Mouse (Mus musculus) CH12.LX (cell line): ENCODE results near the gene Ptov1. TPM values are rescaled to one million over a fixed set of nuclear protein-coding genes. Genes with fewer than 3 reads are reported as not detected.
A peak's percentile ranks its signal among the peaks of the same experiment; 100 is the strongest.

Experiments used
- DNase-seq: peaks from one replicate; pipeline ENCODE4 v3.0.0-alpha.2; 2013; ENCODE audit errors: extremely low read depth
- H3K27ac ChIP-seq: 2 replicates; pipeline ENCODE4 v1.5.1; 2012; ENCODE audit warnings: low read depth, mild to moderate bottlenecking, control low read depth, moderate library complexity; ENCODE audit not compliant: insufficient read depth
- H3K27me3 ChIP-seq: replicated peaks from 2 replicates; pipeline ENCODE3; 2012; ENCODE audit warnings: inconsistent platforms
- H3K36me3 ChIP-seq, 2 experiments: replicated peaks in 1 of 2; 2 replicates each; pipeline versions ENCODE3 to v1.6.1; 2012; ENCODE audit warnings: inconsistent platforms in 1 of 2, low read length in 1 of 2, mild to moderate bottlenecking in 1 of 2, mixed read lengths in 1 of 2, moderate library complexity in 1 of 2; ENCODE audit not compliant: control insufficient read depth in 1 of 2, insufficient read depth in 1 of 2
- H3K4me1 ChIP-seq, 2 experiments: 2 replicates each; pipeline ENCODE4 v1.6.1; 2012; ENCODE audit warnings: inconsistent platforms in 1 of 2, moderate library complexity in 1 of 2; ENCODE audit not compliant: insufficient read depth in 2 of 2, control insufficient read depth in 1 of 2
- H3K4me2 ChIP-seq: 2 replicates; pipeline ENCODE4 v1.6.1; 2012; ENCODE audit warnings: low read depth, mild to moderate bottlenecking, control low read depth; ENCODE audit not compliant: poor library complexity, insufficient read depth, severe bottlenecking
- H3K4me3 ChIP-seq, 3 experiments: fragments of 150-350 bp in 1 of 3; sonication (generic) in 1 of 3; replicated peaks in 1 of 3; 2 replicates each; pipeline versions ENCODE3 to v1.5.1; 2011 to 2012; ENCODE audit warnings: low read depth in 2 of 3, low read length in 2 of 3, mild to moderate bottlenecking in 2 of 3, moderate library complexity in 2 of 3, control low read depth in 1 of 3, improper control_type of control experiment in 1 of 3, inconsistent platforms in 1 of 3, mixed read lengths in 1 of 3; ENCODE audit not compliant: poor library complexity in 1 of 3
- H3K79me2 ChIP-seq: replicated peaks from 2 replicates; pipeline ENCODE4 v1.6.1; 2012; ENCODE audit warnings: mild to moderate bottlenecking, moderate library complexity; ENCODE audit not compliant: control insufficient read depth, poor library complexity, insufficient read depth, severe bottlenecking; ENCODE audit errors: extremely low read depth
- H3K9ac ChIP-seq: 2 replicates; pipeline ENCODE4 v1.6.1; 2012; ENCODE audit warnings: low read depth, mild to moderate bottlenecking, control low read depth, moderate library complexity; ENCODE audit not compliant: insufficient read depth
- H3K9me3 ChIP-seq: replicated peaks from 2 replicates; pipeline ENCODE3; 2012; ENCODE audit warnings: low read length, inconsistent platforms, mixed read lengths
- BHLHE40 ChIP-seq: IDR thresholded peaks from 2 replicates; pipeline ENCODE4 v1.6.1; 2011; ENCODE audit warnings: mild to moderate bottlenecking, low read depth, low read length, improper control_type of control experiment
- CHD2 ChIP-seq: IDR thresholded peaks from 2 replicates; pipeline ENCODE4 v1.6.1; 2011; ENCODE audit warnings: low read length, improper control_type of control experiment
- CTCF ChIP-seq, 2 experiments: IDR thresholded peaks in 1 of 2; conservative IDR thresholded peaks in 1 of 2; 2 replicates each; pipeline ENCODE4 v1.5.1; 2011 to 2012; ENCODE audit warnings: low read depth in 2 of 2, low read length in 2 of 2, improper control_type of control experiment in 1 of 2, inconsistent platforms in 1 of 2, mild to moderate bottlenecking in 1 of 2, moderate library complexity in 1 of 2
- E2F4 ChIP-seq: IDR thresholded peaks from 2 replicates; pipeline ENCODE4 v1.6.1; 2011; ENCODE audit warnings: low read depth, low read length, improper control_type of control experiment; ENCODE audit not compliant: insufficient replicate concordance
- EP300 ChIP-seq: IDR thresholded peaks from 2 replicates; pipeline ENCODE4 v1.6.1; 2011; ENCODE audit warnings: low read length, improper control_type of control experiment
- ETS1 ChIP-seq: conservative IDR thresholded peaks from 2 replicates; pipeline ENCODE4 v1.6.1; 2012; ENCODE audit warnings: low read depth, mild to moderate bottlenecking, inconsistent platforms, low read length, improper control_type of control experiment, moderate library complexity
- IRF4 ChIP-seq: IDR thresholded peaks from 2 replicates; pipeline ENCODE4 v1.6.1; 2014; ENCODE audit warnings: low read depth, mild to moderate bottlenecking, inconsistent platforms, low read length, improper control_type of control experiment
- JUN ChIP-seq: IDR thresholded peaks from 2 replicates; pipeline ENCODE4 v1.6.1; 2011; ENCODE audit warnings: low read depth, mild to moderate bottlenecking, low read length, improper control_type of control experiment, moderate library complexity; ENCODE audit not compliant: insufficient read depth
- KAT2A ChIP-seq: IDR thresholded peaks from 2 replicates; pipeline ENCODE4 v1.6.1; 2012; ENCODE audit warnings: low read length, improper control_type of control experiment, inconsistent platforms; ENCODE audit not compliant: insufficient replicate concordance
- MAX ChIP-seq: IDR thresholded peaks from 2 replicates; pipeline ENCODE4 v1.6.1; 2011; ENCODE audit warnings: low read length, improper control_type of control experiment
- MAZ ChIP-seq: IDR thresholded peaks from 2 replicates; pipeline ENCODE4 v1.6.1; 2012; ENCODE audit warnings: low read depth, mild to moderate bottlenecking, inconsistent platforms, low read length, improper control_type of control experiment, moderate library complexity
- MEF2A ChIP-seq: IDR thresholded peaks from 2 replicates; pipeline ENCODE4 v1.6.1; 2014; ENCODE audit warnings: low read depth, mild to moderate bottlenecking, inconsistent platforms, low read length, improper control_type of control experiment, borderline replicate concordance
- MYC ChIP-seq: IDR thresholded peaks from 2 replicates; pipeline ENCODE4 v1.6.1; 2011; ENCODE audit warnings: low read depth, mild to moderate bottlenecking, improper control_type of control experiment, low read length
- NRF1 ChIP-seq: IDR thresholded peaks from 2 replicates; pipeline ENCODE4 v1.6.1; 2014; ENCODE audit warnings: low read depth, mild to moderate bottlenecking, inconsistent platforms, low read length, improper control_type of control experiment, moderate library complexity
- PAX5 ChIP-seq: IDR thresholded peaks from 2 replicates; pipeline ENCODE4 v1.6.1; 2012; ENCODE audit warnings: low read length, inconsistent platforms, mixed read lengths
- POLR2AphosphoS2 ChIP-seq: IDR thresholded peaks from 2 replicates; pipeline ENCODE4 v1.6.1; 2011; ENCODE audit warnings: low read depth, low read length, improper control_type of control experiment
- RCOR1 ChIP-seq: conservative IDR thresholded peaks from 2 replicates; pipeline ENCODE4 v1.6.1; 2012; ENCODE audit warnings: low read depth, mild to moderate bottlenecking, inconsistent platforms, low read length, improper control_type of control experiment
- SIN3A ChIP-seq: IDR thresholded peaks from 2 replicates; pipeline ENCODE4 v1.6.1; 2012; ENCODE audit warnings: low read length, improper control_type of control experiment, inconsistent platforms
- SMC3 ChIP-seq: IDR thresholded peaks from 2 replicates; pipeline ENCODE4 v1.6.1; 2011; ENCODE audit warnings: low read depth, low read length, improper control_type of control experiment
- TCF12 ChIP-seq: IDR thresholded peaks from 2 replicates; pipeline ENCODE4 v1.6.1; 2014; ENCODE audit warnings: low read depth, mild to moderate bottlenecking, inconsistent platforms, low read length, improper control_type of control experiment
- USF1 ChIP-seq: IDR thresholded peaks from 2 replicates; pipeline ENCODE4 v1.6.1; 2014; ENCODE audit warnings: low read depth, mild to moderate bottlenecking, inconsistent platforms, low read length, improper control_type of control experiment
- ZC3H11A ChIP-seq: IDR thresholded peaks from 2 replicates; pipeline ENCODE4 v1.6.1; 2012; ENCODE audit warnings: low read depth, mild to moderate bottlenecking, inconsistent platforms, low read length, improper control_type of control experiment
- ZKSCAN1 ChIP-seq: IDR thresholded peaks from 2 replicates; pipeline ENCODE4 v1.6.1; 2012; ENCODE audit warnings: low read depth, inconsistent platforms, low read length, improper control_type of control experiment, borderline replicate concordance
- ZMIZ1 ChIP-seq: IDR thresholded peaks from 2 replicates; pipeline ENCODE4 v1.6.1; 2012; ENCODE audit warnings: low read depth, mild to moderate bottlenecking, inconsistent platforms, low read length, improper control_type of control experiment
- ZNF384 ChIP-seq: IDR thresholded peaks from 2 replicates; pipeline ENCODE4 v1.6.1; 2012; ENCODE audit warnings: low read depth, low read length, improper control_type of control experiment, inconsistent platforms
- dilution Hi-C: fragments of 300-500 bp; cut with MboI; formaldehyde crosslinking; loops from 2 replicates; pipeline ENCODE4 v1.14.3; 2020; ENCODE audit warnings: low sequenced_read_pairs; ENCODE audit not compliant: extremely low pct_unique_long_range_greater_than_20kb, extremely low pct_ligation_motif_present
- in situ Hi-C: fragments of 300-500 bp; cut with MboI; formaldehyde crosslinking; loops from 3 replicates; pipeline ENCODE4 v1.14.3; 2019; ENCODE audit warnings: low sequenced_read_pairs, low pct_ligation_motif_present, low pct_unique_long_range_greater_than_20kb, mixed read lengths
- polyA plus RNA-seq: library from polyadenylated mRNA; unstranded; fragments of >175 nt; gene quantifications from 2 replicates; pipeline ENCODE4 v1.2.1, GENCODE M21; 2012; ENCODE audit warnings: low read depth; ENCODE audit not compliant: insufficient read length
- total RNA-seq, 2 experiments: library from RNA; depleted of rRNA; stranded (reverse); fragments of 300-350 nt in 1 of 2; fragments of >200 nt in 1 of 2; gene quantifications; 2 replicates each; pipeline ENCODE4 v1.2.3; 2012 to 2014

Ptov1 gene
- total and polyA plus RNA-seq, 3 experiments, result 5.7 to 21.0 (median 16.8) TPM

- TF ChIP-seq JUN (no peak), MYC (peak; percentile 39; the same call in 1 of the 2 replicates), MAX (peak; percentile 71; the same call in 1 of the 2 replicates), ZNF384 (no peak), CTCF (conservative IDR thresholded peaks at IDR 0.05 in 1 of 2, IDR thresholded peaks at IDR 0.05 in 1 of 2; ENCODE audit: low read depth in 2 of 2, low read length in 2 of 2) (no peak), KAT2A (peak; percentile 80; the same call in 1 of the 2 replicates), MEF2A (peak; percentile 69), E2F4 (peak; percentile 85; the same call in 1 of the 2 replicates)
These were observed 12.5 kb downstream of the Ptov1 start, which contains the start of gene Pnkp (continued) for GRCm38 (mm10) chr7:44857042-44857552.

- dilution Hi-C loops (no loop called here), in situ Hi-C loops (loop anchor here (10.0 kb wide), 1 partner anchor 98 kb away; no protein-coding TSS in a partner anchor)
- H3K9me3 ChIP-seq, result no peaks in the 10 kb centered on the region
- peaks cover 13% of the 10 kb centered on the region; the same call in 1 of the 2 replicates for H3K79me2 ChIP-seq
- peaks cover 23 to 68% of the 10 kb centered on the region in 2 experiments for H3K4me1 ChIP-seq
- H3K9ac ChIP-seq, result peak overlapping the region; percentile 74
- peak; percentile 64 for DNase-seq
- H3K27ac ChIP-seq, result peak overlapping the region; percentile 85; the same call in 1 of the 2 replicates
- peaks cover 11 to 45% of the 10 kb centered on the region in 2 experiments for H3K36me3 ChIP-seq
- peak overlapping the region; percentile 48; the same call in 1 of the 2 replicates for H3K4me2 ChIP-seq
- TF ChIP-seq ZNF384 (peak; percentile 59), SIN3A (no peak), E2F4 (no peak), NRF1 (no peak), ETS1 (peak; percentile 38; the same call in 1 of the 2 replicates), MYC (no peak), CHD2 (peak; percentile 63; the same call in 1 of the 2 replicates), USF1 (no peak), POLR2AphosphoS2 (0 out of 2 replicates have a peak, but pooled peaks have one; percentile 7), PAX5 (no peak), RCOR1 (no peak), ZMIZ1 (peak; percentile 6; the same call in 1 of the 2 replicates), MAZ (peak; percentile 7; the same call in 1 of the 2 replicates), ZC3H11A (no peak), MAX (no peak), MEF2A (no peak; the same call in 1 of the 2 replicates), IRF4 (no peak), SMC3 (no peak), ZKSCAN1 (no peak), EP300 (no peak; the same call in 1 of the 2 replicates), TCF12 (no peak; the same call in 1 of the 2 replicates), BHLHE40 (peak; percentile 19; the same call in 1 of the 2 replicates)
- TF ChIP-seq, all 38 proteins: peak for 7
- peak overlapping the region; percentile 64 to 92 (median 72) for H3K4me3 ChIP-seq
- H3K27me3 ChIP-seq, result no peaks in the 10 kb centered on the region
These were observed 13.2 kb downstream of the Ptov1 start for GRCm38 (mm10) chr7:44856265-44856916.
